Mouse (Mus musculus) CH12.LX (cell line): ENCODE measurements around the gene Vwce.

ENCODE experiments used
- CHD2 ChIP-seq: IDR thresholded peaks from 2 replicates; pipeline ENCODE4 v1.6.1; 2011; ENCODE audit warnings: low read length, improper control_type of control experiment
- CTCF ChIP-seq, 2 experiments: IDR thresholded peaks in 1 of 2; conservative IDR thresholded peaks in 1 of 2; 2 replicates each; pipeline ENCODE4 v1.5.1; 2011 to 2012; ENCODE audit warnings: low read depth in 2 of 2, low read length in 2 of 2, improper control_type of control experiment in 1 of 2, inconsistent platforms in 1 of 2, mild to moderate bottlenecking in 1 of 2, moderate library complexity in 1 of 2
- EP300 ChIP-seq: IDR thresholded peaks from 2 replicates; pipeline ENCODE4 v1.6.1; 2011; ENCODE audit warnings: low read length, improper control_type of control experiment
- GABPA ChIP-seq: IDR thresholded peaks from 2 replicates; pipeline ENCODE4 v1.6.1; 2012; ENCODE audit warnings: low read depth, low read length, improper control_type of control experiment, inconsistent platforms; ENCODE audit not compliant: insufficient replicate concordance
- MEF2A ChIP-seq: IDR thresholded peaks from 2 replicates; pipeline ENCODE4 v1.6.1; 2014; ENCODE audit warnings: low read depth, mild to moderate bottlenecking, inconsistent platforms, low read length, improper control_type of control experiment, borderline replicate concordance
- POLR2A ChIP-seq: IDR thresholded peaks from 2 replicates; pipeline ENCODE4 v1.6.1; 2011; ENCODE audit warnings: low read depth, mild to moderate bottlenecking, improper control_type of control experiment, low read length
- USF1 ChIP-seq: IDR thresholded peaks from 2 replicates; pipeline ENCODE4 v1.6.1; 2014; ENCODE audit warnings: low read depth, mild to moderate bottlenecking, inconsistent platforms, low read length, improper control_type of control experiment
- USF2 ChIP-seq: conservative IDR thresholded peaks from 2 replicates; pipeline ENCODE4 v1.6.1; 2011; ENCODE audit warnings: low read depth, low read length, improper control_type of control experiment
- ZC3H11A ChIP-seq: IDR thresholded peaks from 2 replicates; pipeline ENCODE4 v1.6.1; 2012; ENCODE audit warnings: low read depth, mild to moderate bottlenecking, inconsistent platforms, low read length, improper control_type of control experiment
- ZNF384 ChIP-seq: IDR thresholded peaks from 2 replicates; pipeline ENCODE4 v1.6.1; 2012; ENCODE audit warnings: low read depth, low read length, improper control_type of control experiment, inconsistent platforms

- TF ChIP-seq POLR2A (no peak), CTCF (conservative IDR thresholded peaks at IDR 0.05 in 1 of 2, IDR thresholded peaks at IDR 0.05 in 1 of 2; ENCODE audit: low read depth in 2 of 2, low read length in 2 of 2) (no peak), USF1 (no peak), ZNF384 (no peak), EP300 (no peak), CHD2 (no peak), GABPA (no peak), MEF2A (no peak), USF2 (no peak), ZC3H11A (no peak)
These were observed 37.9 kb downstream of the Vwce start for GRCm38 (mm10) chr19:10671854-10672417.
